Mouse (Mus musculus): Measurements from ENCODE around the gene Tet3.
"Not testable (repeated sequence)": the region's sequence is repeated elsewhere in the genome, so short reads cannot be mapped to it uniquely, and the experiment has no call there.

The Tet3 gene

GRCm38 (mm10) chr6:83361523-83362248 is 97.2 kb downstream of the Tet3 start:
- no peak for DNase-seq

GRCm38 (mm10) chr6:83357436-83357835 is 101.4 kb downstream of the Tet3 start:
- no peak for DNase-seq

GRCm38 (mm10) chr6:83356569-83357138 is 102.2 kb downstream of the Tet3 start:
- DNase-seq: peak; percentile 78

GRCm38 (mm10) chr6:83354856-83355781 is 103.8 kb downstream of the Tet3 start:
- peak; percentile 54 for DNase-seq

- no peak for DNase-seq
Measured at GRCm38 (mm10) chr6:83352666-83353410, 106.0 kb downstream of the Tet3 start.

- no peak for DNase-seq
Measured at GRCm38 (mm10) chr6:83351490-83352160, 107.3 kb downstream of the Tet3 start.

GRCm38 (mm10) chr6:83350851-83351405 is 108.0 kb downstream of the Tet3 start:
- no peak for DNase-seq

- DNase-seq: no peak
Measured at GRCm38 (mm10) chr6:83350172-83350571, 108.7 kb downstream of the Tet3 start.

GRCm38 (mm10) chr6:83349274-83349958 is 109.5 kb downstream of the Tet3 start:
- peak; percentile 91 for DNase-seq

GRCm38 (mm10) chr6:83348873-83349272 is 110.0 kb downstream of the Tet3 start, which contains the start of gene Bola3:
Gene Bola3, plus strand, starts transcription at chr6:83349147.
- no peak for DNase-seq

GRCm38 (mm10) chr6:83347916-83348315 is 111.0 kb downstream of the Tet3 start:
- DNase-seq: no peak

- not testable (repeated sequence) for DNase-seq
Measured at GRCm38 (mm10) chr6:83345285-83345684, 113.6 kb downstream of the Tet3 start.

- DNase-seq: no peak
Measured at GRCm38 (mm10) chr6:83342957-83343356, 115.9 kb downstream of the Tet3 start.

GRCm38 (mm10) chr6:83341387-83341786 is 117.5 kb downstream of the Tet3 start:
- no peak for DNase-seq

GRCm38 (mm10) chr6:83327591-83328190 is 131.2 kb downstream of the Tet3 start:
- DNase-seq: no peak

GRCm38 (mm10) chr6:83326761-83327160 is 132.1 kb downstream of the Tet3 start:
- no peak for DNase-seq

- no peak for DNase-seq
Measured at GRCm38 (mm10) chr6:83326394-83326736, 132.5 kb downstream of the Tet3 start.

GRCm38 (mm10) chr6:83325525-83326393 is 133.1 kb downstream of the Tet3 start, which contains the start of the genes Mthfd2 and Mob1a:
Gene Mthfd2, minus strand, starts transcription at chr6:83325908.
Gene Mob1a, plus strand, starts transcription at chr6:83326016.
- peak; percentile 96 for DNase-seq

GRCm38 (mm10) chr6:83323652-83324419 is 135.0 kb downstream of the Tet3 start:
- no peak for DNase-seq

Data from kidney, adult 9 months (tissue).